In the genomic region with DNA sequence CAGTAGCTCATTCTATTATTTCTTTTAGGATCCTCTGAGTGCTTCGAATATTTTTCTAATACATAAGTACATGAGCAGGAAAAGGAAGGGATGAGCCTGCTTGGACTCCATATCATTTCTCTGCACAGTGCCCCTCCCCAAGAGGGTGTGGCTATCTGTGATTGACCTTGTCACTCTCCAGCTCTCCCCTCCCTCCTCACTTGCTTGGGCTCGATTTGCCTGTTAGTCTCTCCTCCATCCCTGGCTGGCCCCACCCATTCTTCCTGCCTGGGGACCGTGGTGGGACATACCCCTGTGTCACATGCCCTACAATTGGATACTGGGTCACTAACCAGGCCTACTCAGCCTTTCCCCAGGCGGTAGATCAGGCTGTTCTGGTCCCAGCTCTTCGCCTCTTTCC, we compare ENCODE assay signal across 30 mouse cellular contexts. TPM values are rescaled to one million over a fixed set of nuclear protein-coding genes. Genes with fewer than 3 reads are reported as not detected.
DNase-seq lines count a peak whose midpoint lies in the region; ATAC-seq and TF ChIP-seq lines count a peak whose summit lies in the region.
"Had no signal": no experiment of that assay in that cellular context is flagged by ENCODE, and none has a peak within 500 bp of the region (broad histone marks: within the 10 kb centered on the region; RNA-seq: fewer than 3 reads in every experiment).

No protein-coding gene starts in this region.

- no peak overlapping the region for H3K9ac ChIP-seq in hindbrain, embryonic 13.5 days
- H3K9ac ChIP-seq: embryonic facial prominence, embryonic 13.5 days; forebrain, embryonic 12.5 days; forebrain, embryonic 15.5 days; heart, embryonic 12.5 days; heart, embryonic 15.5 days; hindbrain, embryonic 15.5 days had no signal

- peaks cover 55% of the 10 kb centered on the region for H3K36me3 ChIP-seq in hindbrain, embryonic 13.5 days
- H3K36me3 ChIP-seq in hindbrain, embryonic 10.5 days, result peaks cover 65% of the 10 kb centered on the region
- H3K36me3 ChIP-seq in E14TG2a.4 (ENCODE audit: insufficient read depth, low read length), result peaks cover 7% of the 10 kb centered on the region
- H3K36me3 ChIP-seq: embryonic facial prominence, embryonic 13.5 days; G1E; heart, embryonic 12.5 days; heart, embryonic 15.5 days had no signal

- no peak for ATAC-seq in hindbrain, embryonic 13.5 days (ENCODE audit: low FRiP score)
- ATAC-seq: activated CD4-positive, CD25-positive, alpha-beta regulatory T cell, adult 4 months; forebrain, embryonic 15.5 days; Patski had no signal

- H3K4me3 ChIP-seq in hindbrain, embryonic 13.5 days, result no peak overlapping the region
- H3K4me3 ChIP-seq in hindbrain, embryonic 10.5 days, result no peak overlapping the region
- peak overlapping the region; percentile 20; the same call in 1 of the 2 replicates for H3K4me3 ChIP-seq in E14TG2a.4 (replicated peaks; ENCODE audit: low read length)
- H3K4me3 ChIP-seq: embryonic facial prominence, embryonic 10.5 days; embryonic facial prominence, embryonic 13.5 days; erythroblast, embryonic 14.5 days; forebrain, embryonic 12.5 days; forebrain, embryonic 15.5 days; heart, embryonic 12.5 days; heart, embryonic 15.5 days; hindbrain, embryonic 15.5 days had no signal

- no peaks in the 10 kb centered on the region for H3K9me3 ChIP-seq in hindbrain, embryonic 13.5 days
- H3K9me3 ChIP-seq in hindbrain, embryonic 10.5 days, result peaks cover 7% of the 10 kb centered on the region; the same call in 1 of the 2 replicates
- no peaks in the 10 kb centered on the region for H3K9me3 ChIP-seq in E14TG2a.4 (ENCODE audit: low read length)
- H3K9me3 ChIP-seq: forebrain, embryonic 12.5 days; forebrain, embryonic 15.5 days; G1E; heart, embryonic 15.5 days; hindbrain, embryonic 15.5 days had no signal

- no peak overlapping the region for H3K4me2 ChIP-seq in hindbrain, embryonic 13.5 days
- H3K4me2 ChIP-seq: embryonic facial prominence, embryonic 13.5 days; forebrain, embryonic 12.5 days; forebrain, embryonic 15.5 days; heart, embryonic 12.5 days; heart, embryonic 15.5 days; hindbrain, embryonic 15.5 days had no signal

- H3K4me1 ChIP-seq in hindbrain, embryonic 13.5 days (replicated peaks), result peaks cover 40% of the 10 kb centered on the region
- H3K4me1 ChIP-seq in hindbrain, embryonic 10.5 days (replicated peaks), result no peaks in the 10 kb centered on the region; the same call in 1 of the 2 replicates
- peaks cover 42% of the 10 kb centered on the region for H3K4me1 ChIP-seq in E14TG2a.4 (replicated peaks; ENCODE audit: low read depth, low read length)
- H3K4me1 ChIP-seq: forebrain, embryonic 12.5 days had no signal

- no peak for DNase-seq in hindbrain, embryonic 10.5 days (ENCODE audit: low spot score)
- peak; percentile 78 for DNase-seq in ZHBTc4 (ENCODE audit: low read depth, low spot score)
- no peak for DNase-seq in kidney, postnatal 4 days
- no peak for DNase-seq in spleen, postnatal 4 days (ENCODE audit: low spot score in 2 of 2)
- DNase-seq: adrenal gland, adult 8-10 months; adrenal gland, postnatal 25 days; B cell, adult 2 months; cerebellum, adult 11-12 months; cerebellum, adult 8-10 months; cerebellum, postnatal 10 days; cerebellum, postnatal 36 days; embryo, embryonic 11 days; gastrocnemius, postnatal 10 days; gastrocnemius, postnatal 36 days; heart, postnatal 10 days; heart, postnatal 36 days; kidney, adult 18-20 months had no signal

- TF ChIP-seq CTCF in E14TG2a.4 (conservative IDR thresholded peaks at IDR 0.05; ENCODE audit: low read length), result no peak

- 58% methylated on average over 5 of the region's 5 CpGs for WGBS in hindbrain, embryonic 13.5 days
- 46% methylated on average over 5 of the region's 5 CpGs for WGBS in hindbrain, embryonic 10.5 days

- H3K27ac ChIP-seq in hindbrain, embryonic 13.5 days, result peak overlapping the region; percentile 40; the same call in 1 of the 2 replicates
- no peak overlapping the region for H3K27ac ChIP-seq in hindbrain, embryonic 10.5 days
- H3K27ac ChIP-seq: embryonic facial prominence, embryonic 10.5 days; embryonic facial prominence, embryonic 13.5 days; forebrain, embryonic 15.5 days; heart, embryonic 15.5 days; hindbrain, embryonic 15.5 days had no signal

- no peaks in the 10 kb centered on the region for H3K27me3 ChIP-seq in hindbrain, embryonic 13.5 days
- H3K27me3 ChIP-seq in hindbrain, embryonic 10.5 days (ENCODE audit: insufficient read depth, poor library complexity, severe bottlenecking), result no peaks in the 10 kb centered on the region
- no peaks in the 10 kb centered on the region for H3K27me3 ChIP-seq in E14TG2a.4 (ENCODE audit: insufficient read depth, low read length)
- H3K27me3 ChIP-seq: embryonic facial prominence, embryonic 13.5 days; forebrain, embryonic 12.5 days; forebrain, embryonic 15.5 days; heart, embryonic 12.5 days; heart, embryonic 15.5 days; hindbrain, embryonic 15.5 days had no signal

RNA-seq across cellular contexts. Expression of a gene that starts 39.9 kb away (rescaled TPM):
- polyA plus RNA-seq in hindbrain, embryonic 13.5 days (2015; fragmentation: Nextera tagmentation; extraction: Ambion mirVana), result 22.8 and 24.5 TPM in 2 replicates
- polyA plus RNA-seq in hindbrain, embryonic 10.5 days (2016; fragmentation: Nextera tagmentation; extraction: Ambion mirVana), result 6.3 and 12.8 TPM in 2 replicates
- polyA plus RNA-seq: activated CD4-positive, CD25-positive, alpha-beta regulatory T cell, adult 4 months; erythroblast, embryonic 14.5 days; G1E had no signal
